Mouse (Mus musculus) heart, postnatal 0 days (tissue): ENCODE results near the gene Dpp4. TPM values are rescaled to one million over a fixed set of nuclear protein-coding genes. Genes with fewer than 3 reads are reported as not detected.

Experiments
- ATAC-seq: fragments of 200-750 bp; cut with Nextera tagmentation; 2 replicates; pipeline ENCODE4 v1.8.0; 2017; ENCODE audit warnings: low read depth, moderate number of reproducible peaks, moderate library complexity; ENCODE audit not compliant: insufficient read depth
- DNase-seq: peaks from one replicate; pipeline ENCODE4 v3.0.0-alpha.2; 2016; ENCODE audit warnings: low spot score
- H3K27ac ChIP-seq: fragments of 300-500 bp; sonication (generic); 2 replicates; pipeline ENCODE4 v1.5.1; 2014; ENCODE audit warnings: low read depth, mild to moderate bottlenecking
- H3K27me3 ChIP-seq: fragments of 300-500 bp; sonication (generic); 2 replicates; pipeline ENCODE4 v1.6.1; 2014; ENCODE audit warnings: low read length, mixed read lengths; ENCODE audit not compliant: control insufficient read depth, insufficient read depth
- H3K36me3 ChIP-seq: fragments of 300-500 bp; sonication (generic); replicated peaks from 2 replicates; pipeline ENCODE4 v1.6.1; 2014; ENCODE audit warnings: low read length, mixed read lengths; ENCODE audit not compliant: control insufficient read depth, insufficient read depth
- H3K4me1 ChIP-seq: fragments of 300-500 bp; sonication (generic); 2 replicates; pipeline ENCODE4 v1.6.1; 2014; ENCODE audit warnings: antibody characterized with exemption; ENCODE audit not compliant: control insufficient read depth, insufficient read depth
- H3K4me2 ChIP-seq: fragments of 300-500 bp; sonication (generic); 2 replicates; pipeline ENCODE4 v1.6.1; 2014; ENCODE audit warnings: low read depth, mild to moderate bottlenecking, low read length, moderate library complexity
- H3K4me3 ChIP-seq: fragments of 300-500 bp; sonication (generic); 2 replicates; pipeline ENCODE4 v1.5.1; 2014; ENCODE audit warnings: low read depth, low read length
- H3K9ac ChIP-seq: fragments of 300-500 bp; sonication (generic); replicated peaks from 2 replicates; pipeline ENCODE4 v1.6.1; 2014; ENCODE audit warnings: low read depth, low read length, mixed read lengths
- H3K9me3 ChIP-seq: fragments of 300-500 bp; sonication (generic); replicated peaks from 2 replicates; pipeline ENCODE4 v1.6.1; 2016; ENCODE audit warnings: low read length; ENCODE audit not compliant: control insufficient read depth
- CTCF ChIP-seq: IDR thresholded peaks from 2 replicates; pipeline ENCODE4 v1.5.1; 2016; ENCODE audit warnings: antibody characterized with exemption, control low read depth, low read depth
- EP300 ChIP-seq: IDR thresholded peaks from 2 replicates; pipeline ENCODE4 v1.6.1; 2016; ENCODE audit warnings: antibody characterized with exemption, low read depth
- WGBS: fragments of 180-500 bp; shearing (Covaris S2); extraction: QIAGEN DNeasy Blood & Tissue Kit; methylation state at CpG from one replicate; pipeline ENCODE4 v1.1.7; 2014; 5-methylcytosine and 5-hydroxymethylcytosine counted together
- polyA plus RNA-seq: library from polyadenylated mRNA; unstranded; fragments of >200 nt; fragmentation: Nextera tagmentation; extraction: Ambion mirVana; gene quantifications from 2 replicates; pipeline ENCODE4 v1.2.1, GENCODE M21; 2015
- total RNA-seq: library from RNA; depleted of rRNA; stranded (reverse); fragments of >200 nt; gene quantifications from 2 replicates; pipeline ENCODE4 v1.2.3, GENCODE M21; 2014; ENCODE audit warnings: low replicate concordance

Dpp4 gene
- total and polyA plus RNA-seq, 2 experiments from 2014 or later, result 5.2 to 10.4 TPM

GRCm38 (mm10) chr2:62307477-62307876 is 104.6 kb downstream of the Dpp4 start:
- DNase-seq, result no peak
- H3K27ac ChIP-seq, result no peak overlapping the region
- H3K4me3 ChIP-seq, result no peak overlapping the region
- no peak for ATAC-seq
- H3K36me3 ChIP-seq, result no peaks in the 10 kb centered on the region
- 87% methylated on average over 2 of the region's 2 CpGs for WGBS
- H3K4me2 ChIP-seq, result no peak overlapping the region
- H3K4me1 ChIP-seq, result no peaks in the 10 kb centered on the region
- H3K27me3 ChIP-seq, result no peaks in the 10 kb centered on the region
- no peaks in the 10 kb centered on the region for H3K9me3 ChIP-seq
- no peak overlapping the region for H3K9ac ChIP-seq
- TF ChIP-seq CTCF, result no peak
- TF ChIP-seq EP300, result no peak

GRCm38 (mm10) chr2:62306978-62307377 is 105.1 kb downstream of the Dpp4 start:
- no peak overlapping the region for H3K4me3 ChIP-seq
- DNase-seq, result no peak
- ATAC-seq, result no peak
- H3K9me3 ChIP-seq, result no peaks in the 10 kb centered on the region
- 81% methylated on average over 5 of the region's 5 CpGs for WGBS
- no peak overlapping the region for H3K4me2 ChIP-seq
- TF ChIP-seq CTCF (no peak), EP300 (no peak)
- H3K27me3 ChIP-seq, result no peaks in the 10 kb centered on the region
- no peaks in the 10 kb centered on the region for H3K36me3 ChIP-seq
- H3K27ac ChIP-seq, result no peak overlapping the region
- no peaks in the 10 kb centered on the region for H3K4me1 ChIP-seq
- no peak overlapping the region for H3K9ac ChIP-seq

- TF ChIP-seq CTCF (no peak), EP300 (no peak)
- no peaks in the 10 kb centered on the region for H3K4me1 ChIP-seq
- 94% methylated on average over 2 of the region's 2 CpGs for WGBS
- ATAC-seq, result no peak
- no peaks in the 10 kb centered on the region for H3K27me3 ChIP-seq
- no peaks in the 10 kb centered on the region for H3K9me3 ChIP-seq
- H3K27ac ChIP-seq, result no peak overlapping the region
- H3K4me3 ChIP-seq, result no peak overlapping the region
- H3K4me2 ChIP-seq, result no peak overlapping the region
- H3K36me3 ChIP-seq, result no peaks in the 10 kb centered on the region
- H3K9ac ChIP-seq, result no peak overlapping the region
- no peak for DNase-seq
These were observed 110.3 kb downstream of the Dpp4 start for GRCm38 (mm10) chr2:62301716-62302115.

GRCm38 (mm10) chr2:62293846-62294245 is 118.2 kb downstream of the Dpp4 start:
- ATAC-seq, result no peak
- Histone ChIP-seq H3K9ac (no peak overlapping the region), H3K4me3 (no peak overlapping the region), H3K4me2 (no peak overlapping the region), H3K4me1 (no peaks in the 10 kb centered on the region), H3K27ac (no peak overlapping the region), H3K9me3 (no peaks in the 10 kb centered on the region), H3K36me3 (no peaks in the 10 kb centered on the region), H3K27me3 (no peaks in the 10 kb centered on the region)
- TF ChIP-seq EP300, result no peak
- TF ChIP-seq CTCF, result no peak
- no peak for DNase-seq
- 45% methylated on average over 2 of the region's 2 CpGs for WGBS

GRCm38 (mm10) chr2:62287532-62287931 is 124.5 kb downstream of the Dpp4 start:
- TF ChIP-seq EP300 (no peak), CTCF (no peak)
- H3K4me3 ChIP-seq, result no peak overlapping the region
- H3K36me3 ChIP-seq, result no peaks in the 10 kb centered on the region
- H3K27ac ChIP-seq, result no peak overlapping the region
- H3K4me1 ChIP-seq, result no peaks in the 10 kb centered on the region
- H3K9me3 ChIP-seq, result no peaks in the 10 kb centered on the region
- H3K4me2 ChIP-seq, result no peak overlapping the region
- 40% methylated on average over 4 of the region's 4 CpGs for WGBS
- DNase-seq (no peak), ATAC-seq (no peak)
- H3K27me3 ChIP-seq, result no peaks in the 10 kb centered on the region
- no peak overlapping the region for H3K9ac ChIP-seq

- Histone ChIP-seq H3K36me3 (no peaks in the 10 kb centered on the region), H3K4me1 (no peaks in the 10 kb centered on the region), H3K9ac (no peak overlapping the region), H3K4me2 (no peak overlapping the region), H3K27ac (no peak overlapping the region), H3K27me3 (no peaks in the 10 kb centered on the region), H3K4me3 (no peak overlapping the region), H3K9me3 (no peaks in the 10 kb centered on the region)
- TF ChIP-seq EP300 (no peak), CTCF (peak; percentile 34)
- 0% methylated on average over 2 of the region's 2 CpGs for WGBS
- ATAC-seq (no peak), DNase-seq (peak; percentile 12)
These were observed 126.2 kb downstream of the Dpp4 start for GRCm38 (mm10) chr2:62285847-62286246.
